Mouse (Mus musculus) liver, embryonic 12.5 days (tissue): ENCODE data around the gene Fam131b. TPM values are rescaled to one million over a fixed set of nuclear protein-coding genes. Genes with fewer than 3 reads are reported as not detected.

Source experiments
- polyA plus RNA-seq: library from polyadenylated mRNA; unstranded; fragments of >200 nt; fragmentation: Nextera tagmentation; extraction: Ambion mirVana; gene quantifications from 2 replicates; pipeline ENCODE4 v1.2.1, GENCODE M21; 2016

Fam131b gene
- polyA plus RNA-seq, 1 experiment from 2014 or later = not detected

Other genes starting within 250 kb of the Fam131b start
- gene Tas2r139, start 183.7 kb downstream of the Fam131b start, polyA plus RNA-seq = not detected in 2 replicates
- gene Tas2r144, start 109.3 kb downstream of the Fam131b start, polyA plus RNA-seq = not detected in 2 replicates
- 7.3 and 8.3 TPM in 2 replicates for gene Gstk1, start 78.7 kb downstream of the Fam131b start, polyA plus RNA-seq
- not detected in 2 replicates for gene Tmem139, start 62.7 kb downstream of the Fam131b start, polyA plus RNA-seq
- 34.4 and 36.0 TPM in 2 replicates for gene Casp2, start 59.7 kb downstream of the Fam131b start, polyA plus RNA-seq
- gene Clcn1, start 38.0 kb downstream of the Fam131b start, polyA plus RNA-seq = 0.12 TPM in 1 of 2 replicates, not detected in the other
- 66.3 and 66.5 TPM in 2 replicates for gene Zyx, start 25.0 kb upstream of the Fam131b start, polyA plus RNA-seq
- gene Epha1, start 48.6 kb upstream of the Fam131b start, polyA plus RNA-seq = 2.6 and 3.4 TPM in 2 replicates
- not detected in 2 replicates for gene Tas2r143, start 75.6 kb upstream of the Fam131b start, polyA plus RNA-seq
- gene Tas2r135, start 80.8 kb upstream of the Fam131b start, polyA plus RNA-seq = not detected in 2 replicates
- not detected in 2 replicates for gene Tas2r126, start 109.9 kb upstream of the Fam131b start, polyA plus RNA-seq
- gene Olfr458, start 140.6 kb upstream of the Fam131b start, polyA plus RNA-seq = not detected in 2 replicates
- gene Olfr457, start 151.7 kb upstream of the Fam131b start, polyA plus RNA-seq = not detected in 2 replicates
- not detected in 2 replicates for gene Olfr456, start 162.6 kb upstream of the Fam131b start, polyA plus RNA-seq
- not detected in 2 replicates for gene Olfr455, start 222.9 kb upstream of the Fam131b start, polyA plus RNA-seq